Mouse (Mus musculus) brain, adult 2 months (tissue): ENCODE results near the gene Vmn2r6.
"Not testable (repeated sequence)": the region's sequence is repeated elsewhere in the genome, so short reads cannot be mapped to it uniquely, and the experiment has no call there.

Experiments used
- DNase-seq: peaks from one replicate; pipeline ENCODE4 v3.0.0; 2011; ENCODE audit warnings: low read depth, low spot score

Vmn2r6 gene

DNA sequence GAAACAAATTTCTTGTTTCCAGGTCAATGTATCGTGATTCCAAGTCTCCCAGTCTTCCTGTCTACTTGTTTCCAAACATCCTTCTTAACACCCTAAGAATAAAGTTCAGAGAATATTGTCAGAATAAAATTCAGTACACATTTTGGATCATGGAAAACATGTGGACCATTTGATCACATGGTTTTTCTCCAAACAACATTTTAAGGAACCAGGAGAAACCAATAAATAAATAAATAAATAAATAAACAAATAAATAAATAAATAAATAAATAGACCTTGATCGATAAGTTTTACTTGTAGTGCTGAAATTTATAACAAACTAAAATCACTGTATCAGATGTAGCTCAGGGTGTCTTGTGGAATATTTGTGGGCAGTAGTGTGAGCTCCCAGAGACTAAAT lies at the start of gene Vmn2r6:
TSS of gene Vmn2r6 (minus strand) at position 101 of the 400 bp plus-strand sequence.
- DNase-seq = not testable (repeated sequence)

DNA sequence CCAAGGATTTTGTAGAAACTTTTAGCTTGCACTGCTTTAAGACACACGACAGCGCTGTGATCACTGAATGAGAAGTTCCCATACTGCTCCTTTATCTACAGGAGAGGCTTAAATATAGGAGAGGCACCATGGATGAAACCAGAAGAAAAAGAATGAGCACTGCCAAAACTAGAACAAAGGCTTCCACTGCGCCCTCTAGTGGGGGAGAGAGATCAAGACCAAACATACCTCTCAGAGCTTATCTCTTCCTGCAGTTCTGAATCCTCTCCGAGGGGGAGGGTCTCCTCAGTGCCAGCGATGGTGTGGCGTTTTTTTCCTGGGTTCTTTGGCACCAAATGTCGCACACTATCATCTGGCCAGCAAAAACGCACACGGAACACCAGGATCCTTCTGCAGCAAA lies 22.0 kb upstream of the Vmn2r6 start:
- DNase-seq = peak; percentile 39

DNA sequence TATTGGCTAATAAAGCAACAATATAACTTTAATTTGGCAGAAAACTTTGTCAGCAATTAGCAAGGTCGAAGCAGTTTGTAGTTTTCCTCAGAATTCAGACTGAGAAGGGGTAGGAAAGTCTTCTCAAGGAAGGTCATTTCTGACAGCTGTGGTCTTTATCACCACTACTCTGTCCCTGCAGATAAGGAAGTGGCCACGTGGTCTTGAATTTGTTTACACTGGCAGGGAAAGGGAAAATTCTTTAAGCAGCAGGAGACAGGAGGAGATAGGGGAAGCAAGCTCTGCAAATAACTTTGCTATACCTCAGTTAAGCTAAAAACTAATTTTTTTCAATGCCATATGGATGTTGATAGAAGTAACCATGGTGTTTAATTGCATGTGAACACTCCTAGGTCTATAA lies 3.2 kb upstream of the Vmn2r6 start:
- DNase-seq = not testable (repeated sequence)

DNA sequence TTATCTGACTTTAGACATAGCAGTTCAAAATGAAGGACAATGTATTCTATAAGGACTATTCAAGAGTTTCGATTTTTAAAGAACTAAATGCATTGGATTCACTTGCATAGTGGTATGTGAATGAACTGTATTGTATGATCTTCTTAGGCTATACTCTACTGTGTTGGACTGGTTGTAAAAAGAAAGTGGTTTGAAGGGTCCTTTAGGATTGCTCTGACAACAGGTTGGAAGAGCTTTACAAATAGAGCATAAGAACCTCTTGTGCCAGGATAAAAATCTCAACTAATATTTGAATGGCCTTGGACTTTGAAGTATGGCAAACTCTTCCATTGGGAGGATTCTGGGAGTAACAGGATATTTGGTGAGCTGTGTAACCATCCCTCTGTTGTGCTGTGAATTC lies 42.0 kb downstream of the Vmn2r6 start:
- not testable (repeated sequence) for DNase-seq

DNA sequence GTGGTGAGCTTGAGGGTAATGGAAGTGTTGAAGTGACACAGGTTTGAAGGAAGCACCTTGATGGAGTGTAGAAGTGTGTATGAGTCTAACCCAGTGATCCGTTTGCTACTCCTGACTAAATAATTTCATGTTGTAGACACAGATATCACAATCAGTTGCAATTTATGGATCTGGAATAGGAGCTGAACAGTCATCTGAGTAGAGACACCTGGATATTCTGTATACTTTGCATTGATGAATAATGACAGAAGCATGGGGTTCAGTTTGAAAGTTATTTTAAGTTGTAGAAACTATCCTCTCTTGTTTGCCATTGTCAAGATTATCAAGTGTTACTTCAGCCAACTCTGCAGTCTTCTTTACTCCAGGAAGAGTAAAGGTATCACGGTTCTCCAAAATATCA lies 55.9 kb downstream of the Vmn2r6 start, which contains the start of gene Vmn2r5:
TSS of gene Vmn2r5 (minus strand) at position 101 of the 400 bp plus-strand sequence.
- not testable (repeated sequence) for DNase-seq
